Mouse (Mus musculus): ENCODE measurements around the gene Efcab8. TPM values are rescaled to one million over a fixed set of nuclear protein-coding genes. Genes with fewer than 3 reads are reported as not detected.

The Efcab8 gene
- 0.10 TPM in 1 of 2 replicates, not detected in the other for polyA plus RNA-seq (2012; rRNA removed)

DNA sequence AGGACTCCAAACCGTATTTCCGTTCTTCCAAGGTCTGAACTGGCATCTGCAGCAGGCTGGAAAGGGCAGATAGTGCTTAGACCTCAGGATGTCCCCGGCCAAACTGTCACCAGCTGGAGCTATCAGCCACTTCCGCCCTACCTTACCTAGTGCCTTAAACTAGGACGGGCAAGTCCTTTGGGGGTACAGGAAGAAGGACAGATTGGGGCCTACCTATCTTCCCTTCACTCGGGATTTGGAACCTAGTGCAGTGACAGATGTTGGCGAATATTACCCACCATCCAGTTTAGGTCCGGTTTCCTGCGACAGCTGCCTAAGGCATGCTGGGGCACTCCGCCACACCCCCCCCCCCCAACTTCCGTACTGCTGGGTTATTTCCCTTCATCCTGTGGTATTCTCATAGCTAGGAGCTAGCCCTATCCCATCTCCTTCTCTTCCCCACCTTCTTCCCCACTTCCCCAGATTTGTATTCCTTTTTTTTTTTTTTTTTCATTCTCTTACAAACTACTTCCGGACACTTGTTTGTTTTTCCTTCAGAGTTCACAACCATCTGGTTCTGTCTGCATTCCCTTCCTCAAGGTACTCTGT, at the start of gene Efcab8:
Gene Efcab8, plus strand, starts transcription at position 538 of the 588 bp plus-strand sequence.
- H3K27me3 ChIP-seq (ENCODE audit: control insufficient read depth, insufficient read depth, low read length): no peaks in the 10 kb centered on the region
- H3K27ac ChIP-seq (ENCODE audit: insufficient read depth, low read depth, low read length): no peak within 1 kb of the TSS
- peak within 1 kb of the TSS; percentile 63 for H3K4me3 ChIP-seq (ENCODE audit: low read depth, low read length)
- peaks cover 9% of the 10 kb centered on the region; the same call in 1 of the 2 replicates for H3K4me1 ChIP-seq (ENCODE audit: control insufficient read depth, insufficient read depth, insufficient read length, low read length)
- WGBS: 28% methylated on average over 12 of the region's 12 CpGs
- TF ChIP-seq POLR2A (IDR thresholded peaks at IDR 0.05; ENCODE audit: low read depth, low read length) (no peak), CTCF (IDR thresholded peaks at IDR 0.05; ENCODE audit: extremely low read depth, insufficient read length, insufficient replicate concordance, low read depth, low read length) (no peak)
- no peaks in the 10 kb centered on the region for H3K36me3 ChIP-seq (ENCODE audit: control insufficient read depth, insufficient read depth, low read length)

DNA sequence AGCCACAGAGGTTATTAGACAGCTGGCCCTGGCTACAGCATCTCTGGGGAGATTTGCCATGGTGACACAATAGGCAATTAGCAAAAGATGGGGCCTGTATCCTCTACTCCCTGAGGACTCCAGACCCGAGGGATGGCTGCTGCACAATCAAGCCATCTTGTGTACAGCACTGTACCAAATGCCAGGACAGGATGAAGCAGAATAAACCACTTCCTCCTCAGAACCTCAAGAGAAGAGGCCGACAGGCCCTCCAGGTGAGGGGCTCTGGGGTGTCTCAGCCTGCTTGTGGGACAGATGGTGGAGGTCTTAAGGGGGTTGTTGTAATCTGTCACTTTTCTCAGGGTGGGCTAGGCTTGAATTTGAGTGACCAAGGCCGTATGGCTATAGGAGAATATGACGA, 45.7 kb upstream of the Efcab8 start:
- no peaks in the 10 kb centered on the region for H3K27me3 ChIP-seq (ENCODE audit: control insufficient read depth, insufficient read depth, low read length)
- no peak overlapping the region for H3K4me3 ChIP-seq (ENCODE audit: low read depth, low read length)
- no peak for TF ChIP-seq POLR2A (IDR thresholded peaks at IDR 0.05; ENCODE audit: low read depth, low read length)
- no peak for TF ChIP-seq CTCF (IDR thresholded peaks at IDR 0.05; ENCODE audit: extremely low read depth, insufficient read length, insufficient replicate concordance, low read depth, low read length)
- H3K36me3 ChIP-seq (ENCODE audit: control insufficient read depth, insufficient read depth, low read length): no peaks in the 10 kb centered on the region
- H3K27ac ChIP-seq (ENCODE audit: insufficient read depth, low read depth, low read length): no peak overlapping the region
- no peaks in the 10 kb centered on the region for H3K4me1 ChIP-seq (ENCODE audit: control insufficient read depth, insufficient read depth, insufficient read length, low read length)
- 75% methylated on average over 4 of the region's 4 CpGs for WGBS

DNA sequence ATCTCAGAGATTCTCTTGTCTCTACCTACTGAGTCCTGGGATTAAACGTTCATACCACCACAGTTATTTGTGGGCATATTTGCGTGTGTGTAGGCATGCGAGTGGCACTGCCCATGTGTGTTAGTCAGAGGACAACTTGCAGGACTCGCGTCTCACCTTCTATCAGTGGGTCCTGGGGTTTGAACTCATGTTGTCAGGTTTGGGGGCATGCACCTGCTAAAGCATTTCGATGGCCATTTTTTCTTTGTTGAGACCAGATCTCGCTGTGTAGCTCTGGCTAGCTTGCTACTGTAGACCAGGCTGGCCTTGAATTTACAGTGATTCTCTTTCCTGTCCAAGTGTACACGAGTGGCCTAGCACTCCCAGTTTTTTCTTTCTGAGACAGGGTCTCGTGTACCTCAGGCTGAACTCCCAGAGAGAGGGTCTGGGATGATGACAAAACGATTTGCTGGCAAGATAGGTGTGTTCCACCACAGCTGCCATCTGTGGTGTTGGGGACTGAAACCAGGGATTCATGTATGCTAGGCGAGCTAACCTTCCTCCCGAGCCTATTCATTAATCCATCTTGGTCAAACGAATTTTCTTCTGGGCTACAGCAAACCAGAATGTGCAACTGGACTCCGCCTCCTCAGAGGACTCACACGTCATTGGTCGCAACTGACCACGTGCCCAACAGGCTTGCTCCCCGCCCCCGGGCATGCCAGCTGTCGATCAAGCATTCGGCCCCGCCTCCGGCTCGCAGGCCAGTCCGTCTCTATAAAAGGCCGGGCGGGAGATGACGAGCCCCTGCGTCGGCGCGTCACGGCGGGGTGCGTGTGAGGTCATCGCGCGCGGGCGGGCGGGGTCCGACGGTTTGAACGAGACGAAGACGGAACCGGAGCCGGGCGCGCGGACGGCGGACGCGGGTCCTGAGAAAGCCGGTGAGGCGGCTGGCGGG, 39.0 kb upstream of the Efcab8 start, which contains the start of gene Mapre1:
Gene Mapre1, plus strand, starts transcription at position 775 of the 937 bp plus-strand sequence.
- no peaks in the 10 kb centered on the region for H3K36me3 ChIP-seq (ENCODE audit: control insufficient read depth, insufficient read depth, low read length)
- peak within 1 kb of the TSS; percentile 97 for H3K4me3 ChIP-seq (ENCODE audit: low read depth, low read length)
- peak within 1 kb of the TSS; percentile 48 for H3K27ac ChIP-seq (ENCODE audit: insufficient read depth, low read depth, low read length)
- H3K4me1 ChIP-seq (ENCODE audit: control insufficient read depth, insufficient read depth, insufficient read length, low read length): peaks cover 20% of the 10 kb centered on the region; the same call in 1 of the 2 replicates
- 10% methylated on average over 57 of the region's 58 CpGs for WGBS
- no peaks in the 10 kb centered on the region for H3K27me3 ChIP-seq (ENCODE audit: control insufficient read depth, insufficient read depth, low read length)
- no peak for TF ChIP-seq CTCF (IDR thresholded peaks at IDR 0.05; ENCODE audit: extremely low read depth, insufficient read length, insufficient replicate concordance, low read depth, low read length)
- TF ChIP-seq POLR2A (IDR thresholded peaks at IDR 0.05; ENCODE audit: low read depth, low read length): peak; percentile 57

DNA sequence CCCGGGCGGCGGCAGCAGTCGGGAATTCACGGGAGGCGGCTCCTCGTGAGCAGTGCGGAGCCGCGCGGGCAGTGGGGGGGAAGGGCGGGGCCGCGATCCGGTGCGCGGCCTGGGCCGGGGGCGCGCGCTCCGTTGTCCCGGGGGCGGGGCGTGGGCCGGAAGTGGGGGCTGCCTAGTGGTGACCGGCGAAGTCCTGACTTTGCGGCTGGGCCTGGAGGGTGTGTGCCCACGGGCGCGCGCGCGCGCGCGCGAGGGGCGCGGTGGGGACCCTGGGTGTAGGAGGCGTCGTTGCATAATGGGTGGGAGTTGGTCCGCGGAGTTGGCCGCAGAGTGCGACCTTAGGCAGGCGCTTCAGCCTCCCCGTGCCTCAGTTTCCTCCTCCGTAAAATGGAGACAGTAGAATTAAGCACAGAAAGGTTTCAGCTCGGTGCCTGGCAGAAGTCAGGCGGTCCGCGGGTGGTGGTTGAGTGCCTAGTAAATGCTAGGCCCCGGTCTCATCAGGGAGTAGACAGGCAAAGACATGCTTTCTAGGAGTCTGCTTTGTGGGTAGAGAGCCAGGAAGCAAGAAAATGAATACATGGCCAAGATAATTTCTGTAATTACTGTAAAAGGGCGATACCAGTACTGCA, 38.2 kb upstream of the Efcab8 start:
- Histone ChIP-seq H3K27ac (ENCODE audit: insufficient read depth, low read depth, low read length) (peak overlapping the region; percentile 48), H3K4me3 (ENCODE audit: low read depth, low read length) (peak overlapping the region; percentile 97), H3K36me3 (ENCODE audit: control insufficient read depth, insufficient read depth, low read length) (no peaks in the 10 kb centered on the region; the same call in 1 of the 2 replicates), H3K27me3 (ENCODE audit: control insufficient read depth, insufficient read depth, low read length) (no peaks in the 10 kb centered on the region), H3K4me1 (ENCODE audit: control insufficient read depth, insufficient read depth, insufficient read length, low read length) (peaks cover 21% of the 10 kb centered on the region; the same call in 1 of the 2 replicates)
- no peak for TF ChIP-seq CTCF (IDR thresholded peaks at IDR 0.05; ENCODE audit: extremely low read depth, insufficient read length, insufficient replicate concordance, low read depth, low read length)
- no peak for TF ChIP-seq POLR2A (IDR thresholded peaks at IDR 0.05; ENCODE audit: low read depth, low read length)
- WGBS: 2% methylated on average over 53 of the region's 56 CpGs

DNA sequence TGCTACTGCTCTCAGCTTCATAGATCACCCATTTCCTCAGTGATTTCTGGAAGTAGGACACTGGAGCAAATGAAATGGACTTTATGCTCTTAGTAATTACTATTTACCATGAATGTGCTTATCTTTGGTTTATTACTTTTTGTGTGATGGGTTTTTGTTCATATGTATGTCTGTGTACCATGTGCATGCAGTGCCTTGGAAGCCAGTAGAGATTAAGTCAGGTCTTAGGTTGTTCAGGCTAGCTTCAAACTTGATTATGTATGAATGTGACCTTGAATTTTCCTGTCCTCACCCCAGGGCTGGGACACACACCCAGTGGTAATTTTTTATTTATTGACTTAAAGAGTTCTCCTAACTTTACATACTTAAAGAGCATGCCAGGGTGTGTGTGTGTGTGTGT, 31.7 kb upstream of the Efcab8 start:
- Histone ChIP-seq H3K27ac (ENCODE audit: insufficient read depth, low read depth, low read length) (no peak overlapping the region), H3K4me1 (ENCODE audit: control insufficient read depth, insufficient read depth, insufficient read length, low read length) (peaks cover 12% of the 10 kb centered on the region; the same call in 1 of the 2 replicates), H3K4me3 (ENCODE audit: low read depth, low read length) (no peak overlapping the region), H3K36me3 (ENCODE audit: control insufficient read depth, insufficient read depth, low read length) (peaks cover 22% of the 10 kb centered on the region), H3K27me3 (ENCODE audit: control insufficient read depth, insufficient read depth, low read length) (no peaks in the 10 kb centered on the region)
- TF ChIP-seq CTCF (IDR thresholded peaks at IDR 0.05; ENCODE audit: extremely low read depth, insufficient read length, insufficient replicate concordance, low read depth, low read length) (no peak), POLR2A (IDR thresholded peaks at IDR 0.05; ENCODE audit: low read depth, low read length) (no peak)

DNA sequence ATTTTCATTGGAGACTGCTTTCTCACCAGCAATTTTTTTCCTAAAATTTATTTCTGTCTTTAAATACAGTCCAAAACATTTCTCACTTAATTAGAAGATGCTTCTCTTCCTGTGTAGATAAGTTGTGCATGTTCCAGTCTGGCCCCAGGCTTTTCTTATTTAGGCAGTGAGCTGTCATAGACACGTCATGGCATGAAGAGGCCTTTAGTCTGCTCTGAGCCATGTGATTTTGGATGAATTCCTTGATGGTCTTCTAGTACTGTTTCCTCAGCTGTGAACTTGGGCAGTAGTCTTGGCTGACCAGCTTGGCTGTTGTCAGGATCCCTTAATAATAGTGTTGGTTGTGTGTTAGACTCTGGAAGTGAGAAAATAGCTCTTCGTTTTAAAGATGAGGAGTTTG, 29.4 kb upstream of the Efcab8 start:
- H3K27ac ChIP-seq (ENCODE audit: insufficient read depth, low read depth, low read length): no peak overlapping the region
- no peak overlapping the region for H3K4me3 ChIP-seq (ENCODE audit: low read depth, low read length)
- peaks cover 25% of the 10 kb centered on the region for H3K36me3 ChIP-seq (ENCODE audit: control insufficient read depth, insufficient read depth, low read length)
- TF ChIP-seq POLR2A (IDR thresholded peaks at IDR 0.05; ENCODE audit: low read depth, low read length) (no peak), CTCF (IDR thresholded peaks at IDR 0.05; ENCODE audit: extremely low read depth, insufficient read length, insufficient replicate concordance, low read depth, low read length) (no peak)
- H3K4me1 ChIP-seq (ENCODE audit: control insufficient read depth, insufficient read depth, insufficient read length, low read length): peaks cover 7% of the 10 kb centered on the region; the same call in 1 of the 2 replicates
- 81% methylated on average over 2 of the region's 2 CpGs for WGBS
- no peaks in the 10 kb centered on the region for H3K27me3 ChIP-seq (ENCODE audit: control insufficient read depth, insufficient read depth, low read length)

Data from small intestine, adult 2 months (tissue).